Mouse (Mus musculus): ENCODE measurements around the gene Rac2. TPM values are rescaled to one million over a fixed set of nuclear protein-coding genes. Genes with fewer than 3 reads are reported as not detected.

Gene Rac2
- total RNA-seq, 1 experiment from 2014 or later, result 2.7 TPM

GRCm38 (mm10) chr15:78547415-78548335 lies 24.9 kb downstream of the Rac2 start:
- peak; percentile 44 for DNase-seq

DNA sequence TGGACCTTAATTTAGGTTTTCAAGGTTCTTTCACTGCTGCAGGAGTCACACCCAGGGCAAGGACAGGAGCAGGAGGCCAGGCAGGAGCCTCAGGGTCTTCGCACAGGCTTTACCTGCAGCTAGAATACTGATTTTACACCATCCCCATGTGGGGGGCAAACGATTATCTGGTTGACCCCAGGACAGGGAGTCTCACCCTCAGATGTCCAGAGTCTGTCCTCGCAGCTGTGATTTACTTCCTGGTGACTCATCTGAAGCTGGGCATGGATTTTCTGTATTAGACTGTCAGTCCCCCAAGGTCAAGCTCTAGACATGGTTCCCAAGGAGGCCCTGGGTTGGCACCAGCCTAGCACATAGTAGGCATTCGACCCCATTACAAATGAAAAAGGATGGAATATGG lies 26.5 kb downstream of the Rac2 start:
- no peak for DNase-seq

GRCm38 (mm10) chr15:78544561-78545001 lies 28.0 kb downstream of the Rac2 start, which contains the start of gene Sstr3:
Gene Sstr3 (minus strand): TSS chr15:78544685.
- peak; percentile 57 for DNase-seq

DNA sequence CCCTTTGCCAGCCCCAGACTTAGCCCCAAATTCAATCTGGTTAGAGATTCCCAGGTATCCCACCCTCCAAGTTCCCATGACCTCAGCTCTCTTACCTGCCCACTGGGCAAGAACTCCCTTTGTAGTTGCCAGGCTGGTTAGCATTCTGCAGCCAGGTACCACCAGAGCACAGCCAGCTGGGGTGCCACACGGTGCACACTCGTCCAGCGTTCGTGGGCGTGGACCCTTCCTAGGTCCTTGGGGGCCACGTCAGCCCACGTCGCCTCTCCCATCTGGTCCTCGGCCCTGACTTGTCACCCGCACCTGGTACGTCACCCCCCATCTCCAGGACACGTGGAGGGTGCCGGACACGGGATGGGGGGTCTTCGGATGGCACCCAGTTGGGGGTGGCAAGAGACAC lies 28.5 kb downstream of the Rac2 start:
- DNase-seq, result no peak

GRCm38 (mm10) chr15:78542767-78543303 lies 29.7 kb downstream of the Rac2 start:
- DNase-seq, result no peak

DNA sequence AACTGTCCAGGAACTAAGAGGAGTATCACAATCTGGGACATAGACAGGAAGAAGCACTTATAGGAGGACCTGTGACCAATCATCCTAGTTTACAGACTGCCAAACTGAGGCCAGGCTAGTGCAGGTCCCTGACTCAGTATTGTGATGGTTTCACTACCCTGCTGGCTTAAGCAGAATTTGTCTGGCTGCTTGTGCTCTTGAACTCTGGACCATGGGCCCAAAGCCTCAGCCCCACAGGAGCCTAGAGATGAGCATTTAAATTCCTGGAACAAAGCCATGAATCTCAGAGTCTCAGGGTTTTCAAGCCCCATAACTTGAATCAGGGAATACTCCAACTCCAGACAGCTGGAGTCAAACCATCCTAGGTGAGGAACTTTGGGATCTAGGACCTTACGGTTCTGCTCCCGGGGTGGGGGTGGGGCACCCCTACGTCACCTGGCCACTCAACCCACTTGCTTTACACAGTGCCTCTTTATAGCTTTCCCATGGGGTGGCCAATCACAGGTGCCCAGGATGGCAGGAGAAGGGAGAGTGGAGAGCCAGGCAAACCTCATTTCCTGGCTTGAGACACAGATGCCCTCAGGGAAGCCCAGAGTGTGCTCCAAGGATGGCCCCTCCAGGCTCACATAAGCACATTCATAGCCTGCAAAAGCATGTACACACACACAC lies 30.4 kb downstream of the Rac2 start:
- no peak for DNase-seq

DNA sequence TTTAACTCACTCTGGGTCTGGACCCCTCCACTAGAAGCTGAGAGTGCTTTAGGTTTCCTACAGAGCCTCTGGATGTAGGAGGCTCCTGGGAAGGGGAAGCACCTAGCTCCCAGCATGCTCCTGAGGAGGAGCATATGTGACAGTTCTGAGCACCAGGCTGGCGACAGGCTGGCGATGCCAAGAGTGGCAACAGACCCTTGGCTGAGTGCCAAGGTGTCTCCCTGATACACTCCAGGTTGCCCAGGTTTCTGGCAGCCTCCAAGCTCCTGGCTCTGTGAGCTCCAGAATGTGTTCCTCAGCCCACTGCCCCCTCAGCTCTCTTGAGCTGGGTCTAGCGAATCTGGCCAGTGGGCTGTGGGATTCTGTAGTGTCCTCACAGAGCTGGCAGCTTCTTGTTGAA lies 31.0 kb downstream of the Rac2 start:
- DNase-seq, result no peak

DNA sequence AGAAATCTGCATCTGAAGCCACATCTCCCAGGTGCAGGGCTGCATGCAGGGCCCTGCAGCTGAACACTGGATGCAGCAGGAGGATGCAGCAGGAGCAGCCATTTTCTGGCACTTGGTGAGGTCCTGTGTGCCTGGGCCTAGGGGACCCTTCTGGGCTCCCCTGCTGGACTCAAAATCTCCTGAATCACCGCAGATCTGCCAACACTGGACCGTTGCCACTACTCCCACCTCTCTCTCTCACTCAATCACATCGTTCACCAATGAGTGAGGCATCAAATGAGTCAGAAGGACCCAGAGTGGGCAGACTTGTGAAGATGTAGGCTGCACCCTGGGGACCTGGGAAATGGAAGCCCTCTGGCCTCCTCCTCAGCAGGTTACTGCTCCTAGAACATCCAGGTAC lies 31.5 kb downstream of the Rac2 start:
- DNase-seq, result no peak

- DNase-seq, result no peak
These were observed 36.7 kb downstream of the Rac2 start for GRCm38 (mm10) chr15:78535723-78536421.

GRCm38 (mm10) chr15:78533346-78533835 lies 39.2 kb downstream of the Rac2 start:
- DNase-seq, result no peak

- no peak for DNase-seq
These were observed 39.8 kb downstream of the Rac2 start for GRCm38 (mm10) chr15:78532566-78533345.

DNA sequence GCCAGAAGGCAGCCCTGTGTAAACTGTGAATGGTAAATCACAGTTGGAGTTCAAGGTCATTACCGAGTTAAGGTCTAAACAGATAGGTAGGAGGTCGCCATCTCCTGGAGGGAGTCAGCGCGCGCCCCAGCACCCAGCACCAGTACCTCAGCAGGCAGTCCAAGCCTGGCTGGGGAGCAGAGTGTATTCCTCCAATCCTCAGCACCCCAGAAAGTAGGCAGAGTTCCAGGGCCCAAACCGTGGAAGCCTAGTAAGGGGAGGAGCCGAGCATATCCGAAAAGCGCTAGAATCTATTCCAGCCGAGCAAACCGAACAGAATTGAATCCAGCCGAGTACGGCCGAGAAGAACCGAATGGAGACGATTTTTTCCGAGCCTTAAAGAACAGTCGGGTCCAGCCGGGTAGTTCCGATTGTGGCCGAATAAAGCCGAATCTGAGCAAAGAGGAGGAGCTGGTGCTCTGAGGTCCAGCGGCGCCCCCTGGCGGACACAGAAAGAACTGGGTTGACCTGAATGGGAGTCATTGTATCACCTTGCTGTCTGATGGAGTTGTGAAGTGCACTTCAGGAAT lies 40.6 kb downstream of the Rac2 start:
- DNase-seq, result peak; percentile 98

- no peak for DNase-seq
These were observed 41.2 kb downstream of the Rac2 start for GRCm38 (mm10) chr15:78531451-78531720.

DNA sequence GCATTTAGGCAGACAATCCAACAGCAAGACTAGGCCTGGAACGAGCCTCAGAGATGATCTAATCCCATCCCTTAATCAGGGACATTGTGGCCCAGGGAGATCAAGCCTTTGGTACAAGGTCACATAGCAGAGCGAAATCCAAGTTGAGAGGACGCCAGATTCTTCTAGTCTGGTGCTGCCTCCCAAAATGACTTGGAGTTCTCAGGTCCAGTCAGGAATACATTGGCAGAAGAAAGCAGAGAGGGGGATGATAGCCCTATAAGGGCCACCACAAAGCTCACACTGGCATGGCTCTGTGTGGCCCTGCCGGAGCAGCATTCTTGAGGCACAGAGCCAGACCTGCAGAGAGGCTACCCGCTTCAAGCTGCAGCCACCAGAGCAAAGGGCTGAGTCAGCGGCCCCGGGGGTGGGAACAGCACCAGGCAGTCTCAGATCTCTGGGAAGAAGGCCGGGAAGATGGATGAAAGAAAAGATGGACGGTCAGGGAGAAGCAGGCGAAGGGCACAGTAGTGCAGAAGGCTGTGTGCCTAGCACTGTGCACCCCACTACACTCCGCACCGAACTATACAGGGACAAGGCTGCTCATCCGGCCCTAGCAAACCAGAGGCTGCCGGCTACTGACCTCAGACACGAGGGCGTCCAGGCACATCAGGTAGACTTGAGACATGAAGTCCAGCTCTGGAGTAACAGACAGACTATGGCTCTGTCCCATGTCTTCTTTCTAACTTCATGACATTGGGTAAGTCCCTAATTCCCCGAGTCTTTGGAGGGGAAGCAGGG lies 41.7 kb downstream of the Rac2 start, which contains the start of gene C1qtnf6:
Gene C1qtnf6 (minus strand): TSS at position 746 of the 780 bp plus-strand sequence.
- peak; percentile 84 for DNase-seq

- DNase-seq, result no peak
These were observed 42.4 kb downstream of the Rac2 start for GRCm38 (mm10) chr15:78530141-78530540.

- DNase-seq, result peak; percentile 83
These were observed 43.1 kb downstream of the Rac2 start for GRCm38 (mm10) chr15:78529428-78529990.

GRCm38 (mm10) chr15:78528726-78529411 lies 43.7 kb downstream of the Rac2 start:
- no peak for DNase-seq

GRCm38 (mm10) chr15:78527973-78528372 lies 44.6 kb downstream of the Rac2 start:
- no peak for DNase-seq

- no peak for DNase-seq
These were observed 48.4 kb downstream of the Rac2 start for GRCm38 (mm10) chr15:78524163-78524562.
